Mouse (Mus musculus): ENCODE results near the gene Dock1. TPM values are rescaled to one million over a fixed set of nuclear protein-coding genes. Genes with fewer than 3 reads are reported as not detected.

Dock1 gene
- total and polyA plus RNA-seq, 3 experiments = not detected

GRCm38 (mm10) chr7:134821264-134821663 lies 150.8 kb downstream of the Dock1 start:
- no peak overlapping the region for H3K27ac ChIP-seq (ENCODE audit: insufficient read depth, low read depth)
- H3K79me2 ChIP-seq (replicated peaks; ENCODE audit: control insufficient read depth, extremely low read depth, insufficient read depth, poor library complexity, severe bottlenecking) = no peaks in the 10 kb centered on the region
- TF ChIP-seq NELFE (IDR thresholded peaks at IDR 0.05; ENCODE audit: low read depth, low read length) (no peak), MAFK (IDR thresholded peaks at IDR 0.05; ENCODE audit: insufficient replicate concordance, low read length) (no peak), GABPA (IDR thresholded peaks at IDR 0.05; ENCODE audit: insufficient replicate concordance, low read depth, low read length) (no peak), CHD2 (IDR thresholded peaks at IDR 0.05; ENCODE audit: low read length) (no peak), JUND (conservative IDR thresholded peaks at IDR 0.05; ENCODE audit: low read depth, low read length) (no peak), POLR2AphosphoS2 (IDR thresholded peaks at IDR 0.05; ENCODE audit: low read depth, low read length) (no peak), USF1 (IDR thresholded peaks at IDR 0.05; ENCODE audit: low read depth, low read length) (no peak), EP300 (IDR thresholded peaks at IDR 0.05; ENCODE audit: low read length) (no peak), ZMIZ1 (IDR thresholded peaks at IDR 0.05; ENCODE audit: low read depth, low read length) (no peak), ZC3H11A (IDR thresholded peaks at IDR 0.05; ENCODE audit: low read depth, low read length) (no peak), RCOR1 (conservative IDR thresholded peaks at IDR 0.05; ENCODE audit: low read depth, low read length) (no peak), MAZ (IDR thresholded peaks at IDR 0.05; ENCODE audit: low read depth, low read length) (no peak), MXI1 (IDR thresholded peaks at IDR 0.05; ENCODE audit: low read depth, low read length) (no peak), ELF1 (IDR thresholded peaks at IDR 0.05; ENCODE audit: low read depth, low read length) (no peak)
- no peaks in the 10 kb centered on the region for H3K36me3 ChIP-seq (replicated peaks in 1 of 2; ENCODE audit: control insufficient read depth in 1 of 2, insufficient read depth in 1 of 2, low read length in 1 of 2)
- H3K4me2 ChIP-seq (ENCODE audit: insufficient read depth, low read depth, poor library complexity, severe bottlenecking) = no peak overlapping the region
- in situ Hi-C loops (cut with MboI; ENCODE audit: low pct_ligation_motif_present, low pct_unique_long_range_greater_than_20kb, low sequenced_read_pairs) (no loop called here), dilution Hi-C loops (cut with MboI; ENCODE audit: extremely low pct_ligation_motif_present, extremely low pct_unique_long_range_greater_than_20kb, low sequenced_read_pairs) (no loop called here)
- no peak overlapping the region for H3K9ac ChIP-seq (ENCODE audit: insufficient read depth, low read depth)
- no peak for DNase-seq (ENCODE audit: extremely low read depth)
- H3K4me1 ChIP-seq (ENCODE audit: control insufficient read depth in 1 of 2, insufficient read depth in 2 of 2) = no peaks in the 10 kb centered on the region
- H3K4me3 ChIP-seq (replicated peaks in 1 of 3; ENCODE audit: low read depth in 2 of 3, low read length in 2 of 3, poor library complexity in 1 of 3) = no peak overlapping the region
- H3K9me3 ChIP-seq (replicated peaks; ENCODE audit: low read length) = peaks cover 84% of the 10 kb centered on the region
- H3K27me3 ChIP-seq (replicated peaks) = no peaks in the 10 kb centered on the region

- Histone ChIP-seq H3K4me1 (ENCODE audit: control insufficient read depth in 1 of 2, insufficient read depth in 2 of 2) (no peaks in the 10 kb centered on the region), H3K4me3 (replicated peaks in 1 of 3; ENCODE audit: low read depth in 2 of 3, low read length in 2 of 3, poor library complexity in 1 of 3) (no peak overlapping the region), H3K79me2 (replicated peaks; ENCODE audit: control insufficient read depth, extremely low read depth, insufficient read depth, poor library complexity, severe bottlenecking) (no peaks in the 10 kb centered on the region), H3K4me2 (ENCODE audit: insufficient read depth, low read depth, poor library complexity, severe bottlenecking) (no peak overlapping the region), H3K27ac (ENCODE audit: insufficient read depth, low read depth) (no peak overlapping the region), H3K9me3 (replicated peaks; ENCODE audit: low read length) (peaks cover 82% of the 10 kb centered on the region), H3K27me3 (replicated peaks) (no peaks in the 10 kb centered on the region), H3K9ac (ENCODE audit: insufficient read depth, low read depth) (no peak overlapping the region), H3K36me3 (replicated peaks in 1 of 2; ENCODE audit: control insufficient read depth in 1 of 2, insufficient read depth in 1 of 2, low read length in 1 of 2) (no peaks in the 10 kb centered on the region)
- DNase-seq (ENCODE audit: extremely low read depth) = no peak
- in situ Hi-C loops (cut with MboI; ENCODE audit: low pct_ligation_motif_present, low pct_unique_long_range_greater_than_20kb, low sequenced_read_pairs) (no loop called here), dilution Hi-C loops (cut with MboI; ENCODE audit: extremely low pct_ligation_motif_present, extremely low pct_unique_long_range_greater_than_20kb, low sequenced_read_pairs) (no loop called here)
- TF ChIP-seq MAX (IDR thresholded peaks at IDR 0.05; ENCODE audit: low read length) (no peak), ELF1 (IDR thresholded peaks at IDR 0.05; ENCODE audit: low read depth, low read length) (no peak), MAFK (IDR thresholded peaks at IDR 0.05; ENCODE audit: insufficient replicate concordance, low read length) (no peak), USF2 (conservative IDR thresholded peaks at IDR 0.05; ENCODE audit: low read depth, low read length) (no peak), GABPA (IDR thresholded peaks at IDR 0.05; ENCODE audit: insufficient replicate concordance, low read depth, low read length) (no peak), JUND (conservative IDR thresholded peaks at IDR 0.05; ENCODE audit: low read depth, low read length) (no peak)
Measured at GRCm38 (mm10) chr7:134822006-134822405, 151.6 kb downstream of the Dock1 start.

Measured in CH12.LX (cell line).